Mouse (Mus musculus) liver, adult 2 months (tissue): ENCODE results near the gene Gm11011.

ENCODE experiments used
- CTCF ChIP-seq: fragments of 200-500 bp; IDR thresholded peaks from 2 replicates; pipeline ENCODE4 v1.5.1; 2011; ENCODE audit warnings: low read depth, low read length, control low read depth
- POLR2A ChIP-seq: fragments of 200-500 bp; IDR thresholded peaks from 2 replicates; pipeline ENCODE4 v1.6.1; 2011; ENCODE audit warnings: low read length, control low read depth; ENCODE audit not compliant: insufficient read depth; ENCODE audit errors: extremely low read depth

DNA sequence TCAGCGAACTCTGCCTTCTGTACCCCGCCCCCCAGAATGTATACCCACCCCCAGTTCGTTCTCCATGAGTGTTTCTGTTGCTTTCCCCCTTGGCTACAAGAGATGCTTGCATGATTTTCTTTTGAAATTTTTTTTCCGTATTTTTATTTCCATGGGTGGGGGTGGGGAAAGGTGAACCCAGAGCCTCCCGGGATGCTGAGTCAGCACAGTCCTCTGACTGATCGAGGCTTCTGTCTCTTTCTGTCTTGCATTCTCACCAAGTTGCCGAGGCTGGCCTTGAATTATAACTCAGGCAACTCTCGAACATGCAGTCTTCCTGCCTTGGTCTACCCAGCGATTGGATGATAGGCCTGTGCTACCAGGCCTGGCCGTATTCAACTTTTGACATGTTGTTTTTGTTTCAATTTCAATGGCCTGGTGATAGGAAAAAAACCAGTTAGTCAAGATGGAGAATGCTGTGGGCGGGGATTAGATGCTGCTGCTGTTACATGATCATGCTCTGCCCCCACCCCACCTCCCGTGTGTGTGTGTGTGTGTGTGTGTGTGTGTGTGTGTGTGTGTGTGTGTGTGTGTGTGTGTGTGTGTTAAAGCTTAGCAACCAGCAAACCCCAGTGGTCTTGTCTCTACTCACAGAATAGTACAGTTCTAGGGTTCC lies 1.8 kb downstream of the Gm11011 start:
- TF ChIP-seq POLR2A: no peak
- TF ChIP-seq CTCF: no peak
